Mouse (Mus musculus) layer of hippocampus, postnatal 25 days (tissue): ENCODE data around the gene Cacng8. TPM values are rescaled to one million over a fixed set of nuclear protein-coding genes. Genes with fewer than 3 reads are reported as not detected.

Experiments used
- DNase-seq, 2 experiments: peaks; one replicate each; pipeline ENCODE4 v3.0.0; 2022; ENCODE audit warnings: mixed read lengths in 2 of 2, low spot score in 1 of 2; ENCODE audit errors: extremely low spot score in 1 of 2
- total RNA-seq, 2 experiments: library from RNA; stranded (reverse); gene quantifications; 2 replicates each; pipeline ENCODE4 v1.2.3; 2021

The Cacng8 gene
- total RNA-seq, 2 experiments from 2014 or later = 380 to 428 TPM

- no peak for DNase-seq
Observed at GRCm38 (mm10) chr7:3423895-3424294, 33.4 kb downstream of the Cacng8 start, which contains the start of gene Cacng6. Gene Cacng6, plus strand, starts transcription at chr7:3424195.

DNA sequence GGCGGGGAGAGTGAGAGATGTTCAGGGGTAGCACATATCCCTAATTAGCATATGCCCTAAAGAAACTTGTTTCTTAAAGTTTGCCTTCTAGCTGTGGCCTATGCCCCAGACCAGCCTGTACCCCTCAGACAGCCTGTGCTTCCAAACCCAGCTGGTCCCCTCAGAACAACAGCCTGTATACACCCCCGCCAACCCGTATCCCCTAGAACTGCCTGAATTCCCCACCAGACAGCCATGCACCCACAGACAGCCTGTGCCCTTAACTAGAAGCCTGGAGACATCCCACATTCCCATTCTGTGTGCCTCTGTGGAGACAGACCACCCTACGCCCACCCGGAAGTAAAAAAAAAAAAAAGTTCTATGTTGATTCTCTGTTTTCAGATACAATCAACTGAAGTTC is 34.7 kb downstream of the Cacng8 start:
- peak in 1 of 2 experiments; percentile 48 for DNase-seq

DNA sequence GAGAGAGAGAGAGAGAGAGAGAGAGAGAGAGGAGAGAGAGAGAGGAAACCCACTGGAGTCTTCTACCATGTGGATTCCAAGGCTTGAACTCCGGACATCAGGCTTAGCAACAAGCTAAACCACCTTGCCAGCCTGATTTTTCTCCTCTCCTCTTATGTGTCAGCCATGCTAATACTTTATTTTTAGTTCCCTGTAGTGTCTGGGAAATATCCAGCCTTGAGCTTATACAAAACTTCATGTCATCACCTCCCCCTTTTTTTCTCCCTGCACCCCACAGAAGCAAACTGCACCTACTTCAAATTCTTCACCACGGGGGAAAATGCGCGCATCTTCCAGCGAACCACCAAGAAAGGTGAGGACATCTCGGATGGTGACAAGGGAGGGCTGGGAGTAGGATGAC is 39.7 kb downstream of the Cacng8 start:
- no peak for DNase-seq

- no peak for DNase-seq
Observed at GRCm38 (mm10) chr7:3432066-3432465, 41.6 kb downstream of the Cacng8 start.

- DNase-seq = no peak
Observed at GRCm38 (mm10) chr7:3437941-3438340, 47.5 kb downstream of the Cacng8 start.

DNA sequence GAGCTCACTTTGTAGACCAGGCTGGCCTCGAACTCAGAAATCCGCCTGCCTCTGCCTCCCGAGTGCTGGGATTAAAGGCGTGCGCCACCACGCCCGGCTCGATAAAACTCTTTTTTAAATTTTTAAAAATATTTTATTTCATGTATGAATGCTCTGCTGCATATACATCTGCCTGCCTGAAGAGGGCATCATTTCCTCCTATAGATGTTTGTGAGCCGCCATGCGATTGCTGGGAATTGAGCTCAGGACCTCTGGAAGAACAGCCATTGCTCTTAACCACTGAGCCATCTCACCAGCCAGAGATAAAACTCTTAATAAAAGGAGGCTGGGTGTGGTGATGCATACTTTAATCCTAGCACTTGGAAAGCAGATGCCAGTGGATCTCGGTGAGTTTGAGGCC is 49.5 kb downstream of the Cacng8 start:
- DNase-seq = no peak

DNA sequence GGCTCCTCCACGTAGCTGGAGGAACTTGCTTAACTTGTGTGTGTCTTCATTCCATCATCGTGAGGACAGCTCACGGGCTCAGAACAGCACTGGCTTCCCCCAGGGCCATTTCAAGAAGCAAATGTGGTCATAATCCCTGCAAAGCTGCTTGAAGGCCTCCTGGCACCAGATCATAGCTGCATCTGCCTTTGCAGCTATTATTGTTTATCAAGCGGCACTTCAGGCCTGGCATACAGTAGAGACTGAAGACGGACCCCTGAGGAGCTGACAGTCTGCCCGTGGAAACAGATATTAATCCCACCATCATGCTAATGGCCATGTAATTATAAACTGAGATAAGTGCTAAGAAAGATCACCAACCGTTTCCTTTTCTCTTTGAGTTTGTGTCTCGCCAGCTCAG is 50.0 kb downstream of the Cacng8 start:
- DNase-seq = no peak

DNA sequence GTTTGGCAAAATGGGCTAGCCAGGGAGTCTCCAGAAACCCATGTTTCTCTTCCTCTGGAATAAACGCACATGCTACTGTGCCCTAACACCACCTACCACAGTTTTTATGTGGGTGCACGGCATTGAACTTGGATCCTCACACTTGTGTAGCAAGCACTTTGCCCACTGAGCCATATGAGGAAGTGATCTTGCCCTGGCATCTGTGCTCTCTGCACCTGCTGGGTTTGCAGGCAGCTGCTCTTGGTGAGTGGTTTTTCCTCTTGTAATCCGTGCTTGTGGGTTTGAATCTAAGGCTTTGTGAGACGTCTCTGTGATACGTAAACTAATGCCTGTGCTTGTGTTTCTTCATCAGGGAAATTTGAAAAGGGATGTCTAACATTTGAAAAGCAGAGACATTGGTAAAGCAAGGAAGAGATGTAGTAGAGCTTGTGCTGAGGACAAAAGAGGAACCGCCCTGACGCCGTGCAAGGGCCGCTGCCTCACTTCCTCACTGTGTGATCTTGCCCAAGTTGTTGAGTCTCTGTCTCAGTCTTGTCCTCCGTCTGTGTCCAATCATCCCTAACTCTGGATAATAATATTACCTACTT is 52.1 kb downstream of the Cacng8 start:
- DNase-seq = no peak

GRCm38 (mm10) chr7:3444678-3445077 is 54.2 kb downstream of the Cacng8 start:
- no peak for DNase-seq

- DNase-seq = no peak
Observed at GRCm38 (mm10) chr7:3446584-3446983, 56.1 kb downstream of the Cacng8 start.

GRCm38 (mm10) chr7:3447026-3447425 is 56.5 kb downstream of the Cacng8 start:
- DNase-seq = no peak

DNA sequence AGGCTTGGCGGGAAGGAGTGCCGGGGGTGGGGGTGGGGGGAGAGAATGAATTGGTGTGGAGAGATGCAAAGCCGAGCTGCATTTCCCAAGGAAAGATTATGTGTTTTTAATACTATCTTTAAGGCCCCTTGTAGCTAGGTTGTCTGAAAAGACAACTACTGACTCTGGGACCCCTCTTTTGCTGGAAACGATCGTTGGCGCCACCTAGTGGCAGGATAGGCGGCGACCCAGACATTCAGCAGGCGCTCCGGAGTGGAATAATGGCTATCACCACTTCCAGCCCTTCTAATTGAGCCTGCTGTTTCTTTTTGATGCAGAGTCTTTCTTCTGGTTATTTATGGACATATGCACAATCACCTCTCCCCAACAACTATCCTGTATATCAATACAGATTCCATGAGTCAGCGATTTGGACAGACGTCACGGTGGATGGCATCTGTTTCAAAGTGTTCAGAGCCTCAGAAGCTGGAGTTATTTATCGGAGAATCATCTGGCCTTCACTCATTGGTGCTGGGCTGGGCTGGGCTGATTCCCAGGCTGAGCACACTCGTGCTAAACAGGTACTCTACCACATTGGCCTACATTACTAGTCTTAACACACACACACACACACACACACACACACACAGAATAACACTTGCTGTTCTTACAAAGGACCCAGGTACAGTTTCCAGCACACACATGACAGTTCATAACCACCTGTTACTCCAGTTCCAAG is 58.4 kb downstream of the Cacng8 start:
- peak; percentile 87 to 95 for DNase-seq

- no peak for DNase-seq
Observed at GRCm38 (mm10) chr7:3450671-3451070, 60.2 kb downstream of the Cacng8 start.

DNA sequence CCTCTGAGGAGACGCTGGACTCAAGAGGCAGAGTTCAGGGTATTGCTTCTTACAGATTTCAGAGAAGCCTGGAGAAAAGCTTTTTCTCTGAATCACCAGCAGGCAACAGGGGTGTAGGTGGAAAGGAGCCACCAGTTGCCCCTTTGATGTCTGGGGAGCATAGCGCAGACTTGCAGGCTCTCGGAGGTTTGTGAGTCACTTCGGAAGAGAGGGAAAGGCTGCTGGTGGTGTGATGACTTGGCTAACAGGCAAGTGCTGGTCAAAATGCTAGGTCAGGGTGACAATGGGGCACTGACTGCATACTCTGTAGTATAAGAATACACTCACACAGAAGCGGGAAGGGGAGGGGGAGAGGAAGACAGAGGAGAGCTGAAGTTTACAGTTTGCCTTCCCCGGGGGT is 60.7 kb downstream of the Cacng8 start:
- no peak for DNase-seq

GRCm38 (mm10) chr7:3452821-3453485 is 62.5 kb downstream of the Cacng8 start:
- no peak for DNase-seq

DNA sequence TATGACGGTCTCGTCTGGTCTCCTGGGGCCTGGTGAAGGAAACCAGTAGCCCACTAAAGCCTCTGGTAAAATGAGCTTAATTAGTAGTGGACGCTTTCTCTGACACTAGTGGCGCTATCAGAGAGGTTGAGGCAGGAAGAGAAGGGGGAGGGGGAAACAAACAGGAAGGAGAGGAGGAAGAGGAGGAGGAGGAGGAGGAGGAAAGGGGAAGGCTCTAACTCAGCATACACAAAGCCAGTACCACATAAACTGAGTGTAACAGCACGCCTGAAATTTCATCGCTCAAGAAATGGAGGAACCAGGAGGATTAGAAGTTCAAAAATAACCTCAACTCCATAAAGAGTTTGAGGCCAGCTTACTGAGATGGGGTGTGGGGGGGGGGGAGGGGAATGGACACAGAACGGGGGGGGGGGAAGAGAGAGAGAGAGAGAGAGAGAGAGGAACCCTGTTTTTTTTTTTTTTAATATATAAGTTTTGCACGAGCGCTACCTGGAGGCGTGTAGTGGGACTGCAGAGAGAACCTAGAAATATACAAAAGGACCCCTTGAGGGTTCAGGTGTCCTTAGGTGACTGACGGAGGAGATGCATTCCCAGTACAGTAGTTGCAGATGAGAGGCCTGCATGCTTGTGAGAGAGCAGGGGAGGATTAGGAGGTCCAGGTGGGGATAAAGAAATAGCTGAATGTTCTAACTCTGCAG is 63.2 kb downstream of the Cacng8 start:
- DNase-seq = no peak

DNA sequence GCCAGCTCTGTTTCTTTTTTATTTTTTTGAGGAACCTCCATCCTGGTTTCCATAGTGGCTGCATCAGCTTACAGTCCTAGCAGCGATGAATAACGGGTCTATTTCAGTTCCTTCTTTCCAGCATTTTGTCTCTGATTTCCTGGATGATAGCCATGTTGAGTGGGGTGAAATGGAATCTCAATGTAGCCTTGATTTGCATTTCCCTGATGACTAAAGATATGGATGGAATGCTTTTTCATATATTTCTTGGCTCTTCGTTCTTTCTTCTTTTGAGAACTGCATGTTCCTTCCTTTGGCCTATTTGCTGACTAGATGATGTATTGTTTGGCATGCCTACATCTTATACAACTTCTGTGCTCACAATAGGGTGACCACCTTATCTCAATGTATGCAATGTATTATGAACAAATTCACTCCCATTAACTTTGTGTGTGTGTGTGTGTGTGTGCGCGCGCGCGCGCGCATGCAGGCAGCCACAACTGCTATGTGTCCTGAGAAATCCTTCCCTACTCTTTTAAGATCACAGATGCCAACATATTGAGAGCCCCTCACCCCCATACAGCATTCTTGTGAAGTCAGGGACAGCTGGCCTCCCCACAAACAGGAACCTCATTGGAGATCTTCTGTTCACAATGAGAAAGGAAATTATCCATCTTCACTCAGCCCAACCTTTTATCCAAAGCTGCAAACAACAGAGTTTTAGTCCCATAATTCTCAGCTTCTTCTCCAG is 66.8 kb downstream of the Cacng8 start:
- no peak for DNase-seq

DNA sequence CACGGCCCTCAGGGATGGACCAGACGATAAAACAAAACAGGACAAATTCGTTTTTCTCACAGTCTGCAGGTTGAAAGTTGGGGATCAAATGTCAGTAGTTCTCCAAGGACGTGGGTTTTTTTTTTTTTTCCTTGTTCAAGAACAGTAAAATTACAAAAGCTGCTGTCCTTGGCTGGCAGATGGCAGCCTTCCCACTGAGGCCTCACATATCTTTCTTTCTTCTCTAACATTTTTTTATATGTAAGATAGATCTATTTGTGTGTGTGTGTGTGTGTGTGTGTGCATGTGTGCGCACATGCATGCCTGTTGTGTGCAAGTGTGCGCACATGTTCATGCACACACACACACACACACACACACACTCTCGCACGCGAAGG is 67.3 kb downstream of the Cacng8 start:
- no peak for DNase-seq

GRCm38 (mm10) chr7:3460261-3460660 is 69.8 kb downstream of the Cacng8 start:
- peak; percentile 37 to 46 for DNase-seq

DNA sequence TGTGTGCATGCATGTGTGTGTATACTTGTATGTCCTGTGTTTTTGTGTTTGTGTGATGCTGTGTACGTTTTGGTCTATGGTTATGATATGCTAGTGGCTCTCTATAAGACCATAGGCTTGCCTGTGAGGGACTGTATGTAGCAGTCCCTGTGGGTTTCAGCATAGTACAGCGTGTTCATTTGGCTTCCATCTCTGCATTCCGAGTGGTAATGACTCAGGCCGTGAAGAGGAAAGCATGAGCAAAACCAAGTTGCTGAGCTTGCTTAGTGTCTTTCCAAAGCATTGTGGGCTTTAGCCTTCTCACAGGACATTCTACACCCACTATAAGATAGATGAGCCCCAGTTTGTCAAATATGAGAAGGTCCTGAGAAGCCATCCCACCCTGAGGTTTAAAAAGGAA is 72.8 kb downstream of the Cacng8 start:
- DNase-seq = no peak
